Mouse (Mus musculus) neural tube, embryonic 14.5 days (tissue): ENCODE data around the gene Max. TPM values are rescaled to one million over a fixed set of nuclear protein-coding genes. Genes with fewer than 3 reads are reported as not detected.

Source experiments
- ATAC-seq: fragments of 200-750 bp; cut with Nextera tagmentation; 2 replicates; pipeline ENCODE4 v1.8.0; 2017; ENCODE audit warnings: low read depth, mild to moderate bottlenecking, moderate TSS enrichment, moderate library complexity
- H3K27ac ChIP-seq: fragments of 300-500 bp; sonication (generic); 2 replicates; pipeline ENCODE4 v1.5.1; 2014; ENCODE audit warnings: low read depth, mild to moderate bottlenecking, control low read depth, low read length, moderate library complexity, mixed read lengths
- H3K27me3 ChIP-seq: fragments of 300-500 bp; sonication (generic); 2 replicates; pipeline ENCODE4 v1.6.1; 2014; ENCODE audit warnings: low read length; ENCODE audit not compliant: control insufficient read depth, insufficient read depth
- H3K36me3 ChIP-seq: fragments of 300-500 bp; sonication (generic); 2 replicates; pipeline ENCODE4 v1.6.1; 2014; ENCODE audit warnings: low read length, mixed read lengths; ENCODE audit not compliant: control insufficient read depth, insufficient read depth
- H3K4me1 ChIP-seq: fragments of 300-500 bp; sonication (generic); 2 replicates; pipeline ENCODE4 v1.6.1; 2014; ENCODE audit warnings: low read length; ENCODE audit not compliant: control insufficient read depth, insufficient read depth
- H3K4me2 ChIP-seq: fragments of 300-500 bp; sonication (generic); 2 replicates; pipeline ENCODE4 v1.6.1; 2014; ENCODE audit warnings: mild to moderate bottlenecking, low read depth, low read length, control low read depth
- H3K4me3 ChIP-seq: fragments of 300-500 bp; sonication (generic); 2 replicates; pipeline ENCODE4 v1.5.1; 2014; ENCODE audit warnings: low read depth, low read length, control low read depth, mixed read lengths
- H3K9ac ChIP-seq: fragments of 300-500 bp; sonication (generic); replicated peaks from 2 replicates; pipeline ENCODE4 v1.6.1; 2014; ENCODE audit warnings: low read depth, mild to moderate bottlenecking, control low read depth, low read length, mixed read lengths
- H3K9me3 ChIP-seq: fragments of 300-500 bp; sonication (generic); 2 replicates; pipeline ENCODE4 v1.6.1; 2016; ENCODE audit warnings: low read length; ENCODE audit not compliant: control insufficient read depth
- WGBS: fragments of 180-500 bp; shearing (Covaris S2); extraction: QIAGEN DNeasy Blood & Tissue Kit; methylation state at CpG from one replicate; pipeline ENCODE4 v1.1.7; 2014; 5-methylcytosine and 5-hydroxymethylcytosine counted together
- polyA plus RNA-seq: library from polyadenylated mRNA; unstranded; fragments of >200 nt; fragmentation: Nextera tagmentation; extraction: Ambion mirVana; gene quantifications from 2 replicates; pipeline ENCODE4 v1.2.1, GENCODE M21; 2014

Max gene
- polyA plus RNA-seq, 1 experiment from 2014 or later, result 64.9 TPM

DNA sequence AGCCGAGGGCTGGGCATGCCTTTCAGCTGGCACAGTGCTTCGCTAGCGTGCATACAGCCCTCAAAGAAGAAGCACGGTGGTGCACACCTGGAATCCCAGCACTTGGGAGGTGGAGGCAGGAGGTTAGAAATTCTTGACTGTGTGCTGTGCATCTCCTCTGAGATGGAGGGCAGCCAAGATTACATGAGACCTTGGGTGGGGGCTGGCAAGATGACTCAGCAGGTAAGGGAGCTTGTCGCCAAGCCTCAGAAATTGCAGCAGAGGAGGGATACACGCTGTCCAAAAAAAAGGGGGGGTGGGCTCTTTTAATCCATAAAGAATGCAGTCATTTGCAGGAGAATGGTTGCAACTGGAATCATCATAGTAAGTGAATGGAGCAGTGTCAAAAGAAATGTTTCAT lies 43.9 kb downstream of the Max start:
- H3K9me3 ChIP-seq, result no peaks in the 10 kb centered on the region
- H3K36me3 ChIP-seq, result no peaks in the 10 kb centered on the region
- no peak overlapping the region for H3K4me3 ChIP-seq
- H3K27me3 ChIP-seq, result no peaks in the 10 kb centered on the region
- no peak for ATAC-seq
- H3K4me2 ChIP-seq, result no peak overlapping the region
- H3K9ac ChIP-seq, result no peak overlapping the region
- no peaks in the 10 kb centered on the region for H3K4me1 ChIP-seq
- no peak overlapping the region for H3K27ac ChIP-seq
- 83% methylated on average over 6 of the region's 6 CpGs for WGBS

DNA sequence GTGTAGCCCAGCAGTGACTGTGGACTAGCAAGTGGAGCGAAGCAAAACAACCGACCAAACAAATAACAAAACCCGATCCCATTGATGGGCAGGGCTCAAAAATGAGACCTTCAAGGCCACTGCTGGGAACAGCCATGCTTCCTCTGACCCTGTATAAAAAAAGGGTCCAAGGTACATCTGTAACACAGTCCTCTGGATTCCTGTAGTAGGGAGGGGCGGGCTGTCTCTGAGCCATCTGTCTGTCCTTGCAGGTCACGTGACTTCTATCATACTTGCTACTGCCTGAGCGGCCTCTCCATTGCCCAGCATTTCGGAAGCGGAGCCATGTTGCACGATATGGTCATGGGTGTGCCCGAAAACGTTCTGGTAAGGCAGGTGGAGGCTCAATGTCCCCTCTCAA lies 45.8 kb downstream of the Max start:
- Histone ChIP-seq H3K4me1 (no peaks in the 10 kb centered on the region), H3K27ac (no peak overlapping the region), H3K27me3 (no peaks in the 10 kb centered on the region), H3K4me2 (no peak overlapping the region), H3K9ac (no peak overlapping the region), H3K36me3 (no peaks in the 10 kb centered on the region), H3K4me3 (no peak overlapping the region), H3K9me3 (no peaks in the 10 kb centered on the region)
- ATAC-seq, result no peak
- 97% methylated on average over 11 of the region's 11 CpGs for WGBS

DNA sequence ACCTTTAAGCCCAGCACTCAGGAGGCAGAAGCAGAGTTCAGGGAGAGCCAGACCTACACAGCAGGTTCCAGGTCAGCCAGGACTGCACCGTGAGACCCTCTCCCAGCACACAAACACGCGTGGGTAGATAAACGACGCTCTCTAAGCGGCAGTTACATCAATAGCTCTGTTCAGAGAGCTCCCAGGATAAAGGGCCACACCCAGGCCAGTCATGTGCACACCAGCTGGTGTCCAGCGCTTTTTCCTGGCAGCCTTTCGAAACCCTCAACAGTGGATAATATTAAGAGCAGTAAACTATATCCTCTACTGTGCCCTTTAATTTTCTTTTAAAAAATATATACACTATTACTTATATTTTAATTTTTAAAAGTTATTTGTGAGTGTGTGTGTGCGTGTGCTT lies 49.8 kb downstream of the Max start:
- H3K4me3 ChIP-seq, result no peak overlapping the region
- no peaks in the 10 kb centered on the region for H3K4me1 ChIP-seq
- 69% methylated on average over 9 of the region's 9 CpGs for WGBS
- ATAC-seq, result no peak
- no peaks in the 10 kb centered on the region for H3K27me3 ChIP-seq
- H3K9me3 ChIP-seq, result no peaks in the 10 kb centered on the region
- H3K9ac ChIP-seq, result no peak overlapping the region
- no peaks in the 10 kb centered on the region for H3K36me3 ChIP-seq
- no peak overlapping the region for H3K27ac ChIP-seq
- H3K4me2 ChIP-seq, result no peak overlapping the region

DNA sequence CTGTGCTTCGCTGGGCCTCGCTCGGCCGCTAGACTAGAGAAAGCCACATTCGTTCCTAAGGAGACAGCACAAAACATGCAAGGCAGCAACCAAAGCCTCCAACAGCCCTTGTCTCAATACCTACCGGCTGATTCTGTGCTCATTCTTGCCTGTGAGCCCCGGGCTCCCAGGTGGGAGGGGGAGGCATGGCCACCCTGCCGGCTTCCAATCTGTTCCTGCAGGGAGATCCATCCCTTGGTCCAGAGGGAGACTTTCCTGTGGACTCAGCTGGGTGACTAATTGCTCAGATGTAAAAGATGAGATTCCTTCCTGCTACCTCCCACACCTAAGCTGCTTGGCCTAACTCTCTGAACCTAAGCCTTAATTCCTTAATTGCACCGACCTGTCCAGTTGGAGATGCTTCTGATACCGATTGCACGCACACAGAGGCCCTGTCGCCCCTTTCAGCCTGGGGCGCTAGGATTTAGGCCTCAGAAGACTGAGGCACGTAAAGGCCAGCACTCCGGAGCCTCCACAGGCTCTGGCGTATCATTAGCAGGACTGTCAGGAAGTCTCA lies 50.8 kb downstream of the Max start:
- ATAC-seq, result no peak
- H3K4me3 ChIP-seq, result no peak overlapping the region
- H3K36me3 ChIP-seq, result no peaks in the 10 kb centered on the region
- no peaks in the 10 kb centered on the region for H3K4me1 ChIP-seq
- H3K27ac ChIP-seq, result no peak overlapping the region
- H3K9me3 ChIP-seq, result no peaks in the 10 kb centered on the region
- WGBS, result 70% methylated on average over 16 of the region's 16 CpGs
- no peak overlapping the region for H3K4me2 ChIP-seq
- H3K9ac ChIP-seq, result no peak overlapping the region
- H3K27me3 ChIP-seq, result no peaks in the 10 kb centered on the region

DNA sequence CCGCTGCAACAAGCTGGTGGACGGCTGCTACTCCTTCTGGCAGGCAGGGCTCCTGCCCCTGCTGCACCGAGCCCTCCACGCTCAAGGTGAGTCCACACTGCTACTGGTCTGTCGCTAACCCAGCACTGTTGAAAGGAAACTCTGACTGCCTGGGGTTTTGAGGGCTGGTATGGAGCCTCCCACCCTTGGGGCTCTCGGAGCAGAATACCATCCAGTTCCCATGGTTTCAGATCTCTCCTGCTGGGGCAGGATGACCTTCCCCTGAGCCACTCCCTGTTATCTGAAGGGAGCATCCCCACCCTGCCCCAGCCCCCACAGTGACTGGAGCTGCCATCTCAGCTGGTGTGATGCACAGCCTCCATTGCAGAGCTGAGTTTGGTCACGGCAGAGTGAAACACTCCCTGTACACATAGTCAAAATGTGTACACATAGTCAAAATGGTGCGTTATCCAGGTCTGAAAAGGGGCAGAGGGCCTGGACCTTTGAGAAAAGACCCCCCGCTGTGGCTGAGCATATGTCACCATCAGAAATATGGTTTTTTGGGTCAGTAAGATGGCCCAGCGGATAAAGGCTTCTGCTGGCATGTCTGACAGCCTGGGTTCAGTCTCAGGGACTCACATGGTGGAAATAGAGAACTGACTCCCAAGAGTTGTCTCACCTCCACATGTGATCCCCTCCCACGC lies 51.6 kb downstream of the Max start:
- 77% methylated on average over 11 of the region's 11 CpGs for WGBS
- no peak overlapping the region for H3K27ac ChIP-seq
- no peak for ATAC-seq

DNA sequence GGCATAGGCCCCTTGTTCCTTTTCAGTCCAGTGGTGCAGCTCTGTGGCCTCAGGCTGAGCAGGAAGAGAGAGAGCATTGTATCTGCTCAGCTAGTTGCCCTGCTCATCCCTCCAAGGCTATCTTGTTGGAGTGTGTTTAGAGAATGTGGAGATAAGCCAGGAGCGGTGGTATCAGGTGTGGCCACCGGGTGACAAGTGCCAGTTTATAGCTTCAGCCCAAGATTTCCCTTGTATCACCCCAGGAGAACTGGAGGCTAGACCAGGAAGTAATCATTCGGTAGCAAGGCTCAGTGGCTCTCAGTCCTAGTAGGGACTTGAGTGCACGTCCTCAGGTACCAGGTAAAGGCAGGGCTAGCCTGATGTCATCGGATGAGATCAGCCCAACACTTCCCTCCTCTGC lies 52.8 kb downstream of the Max start:
- no peaks in the 10 kb centered on the region for H3K4me1 ChIP-seq
- no peak for ATAC-seq
- whole genome bisulfite sequencing, result 91% methylated on average over 5 of the region's 5 CpGs
- H3K27me3 ChIP-seq, result no peaks in the 10 kb centered on the region
- no peak overlapping the region for H3K27ac ChIP-seq
- no peak overlapping the region for H3K4me3 ChIP-seq
- H3K9ac ChIP-seq, result no peak overlapping the region
- no peaks in the 10 kb centered on the region for H3K36me3 ChIP-seq
- H3K4me2 ChIP-seq, result no peak overlapping the region
- H3K9me3 ChIP-seq, result no peaks in the 10 kb centered on the region

More for the DNA sequence above, 51.6 kb downstream of the Max start:
- Histone ChIP-seq H3K9ac (no peak overlapping the region), H3K27me3 (no peaks in the 10 kb centered on the region), H3K36me3 (no peaks in the 10 kb centered on the region), H3K9me3 (no peaks in the 10 kb centered on the region), H3K4me3 (no peak overlapping the region), H3K4me1 (no peaks in the 10 kb centered on the region), H3K4me2 (no peak overlapping the region)

DNA sequence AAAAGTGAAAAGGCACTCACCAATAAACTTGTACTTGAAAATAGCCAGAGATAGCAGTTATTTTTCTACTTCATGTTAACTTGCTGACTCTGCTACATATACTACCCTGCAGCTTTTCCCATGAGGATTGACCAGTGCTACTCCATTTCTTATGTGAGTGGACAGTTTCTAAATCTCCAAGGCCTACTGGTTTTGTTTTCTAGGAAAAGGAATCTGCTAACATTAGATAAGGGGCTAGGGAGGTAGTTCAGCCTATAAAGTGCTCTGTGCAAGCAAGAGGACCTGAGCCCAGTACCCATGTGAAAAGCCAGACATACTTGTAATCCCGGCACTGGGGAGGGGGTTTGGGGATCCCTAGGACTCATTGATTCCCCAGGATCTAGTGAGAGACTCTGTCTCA lies 55.7 kb downstream of the Max start:
- WGBS, result 94% methylated on average over 1 of the region's 1 CpGs
- no peak overlapping the region for H3K27ac ChIP-seq

DNA sequence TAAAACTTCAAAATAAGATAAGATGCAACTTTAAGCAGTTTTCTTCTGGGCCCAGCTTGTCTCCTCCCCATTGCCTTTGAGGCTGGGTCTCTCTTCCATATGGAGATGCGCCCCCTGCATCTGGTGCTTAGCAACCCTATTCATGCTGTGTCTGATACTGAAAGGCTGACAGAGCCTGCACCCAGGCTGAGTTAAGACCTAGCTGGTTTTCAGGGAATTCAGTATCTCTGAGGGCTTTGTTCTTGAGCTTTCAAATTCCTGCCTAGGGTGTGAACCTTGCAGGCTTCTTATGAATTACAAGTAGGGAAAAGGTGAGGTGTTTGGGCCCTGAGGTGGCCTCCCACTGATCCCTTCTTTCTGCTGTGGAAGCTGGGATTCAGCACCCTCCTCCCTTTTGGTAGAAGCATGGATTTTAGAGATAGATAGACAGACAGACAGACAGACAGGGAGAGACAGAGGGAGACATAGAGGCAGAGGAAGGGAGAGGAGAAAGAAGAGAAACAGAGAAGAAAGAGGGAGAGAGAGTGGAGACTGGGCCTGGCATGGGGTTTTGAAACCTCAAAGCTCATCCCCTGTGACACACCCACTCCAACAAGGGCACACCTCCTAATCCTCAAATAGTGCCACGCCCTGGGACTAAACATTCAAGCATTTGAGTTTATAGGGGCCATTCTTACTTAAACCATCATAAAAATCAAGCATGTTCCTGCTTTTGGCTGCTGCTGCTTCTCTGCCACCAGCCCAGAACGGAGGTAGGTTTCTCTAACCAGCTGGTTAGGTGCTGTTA lies 60.3 kb downstream of the Max start:
- Histone ChIP-seq H3K27ac (no peak overlapping the region), H3K4me3 (no peak overlapping the region), H3K4me1 (no peaks in the 10 kb centered on the region), H3K9ac (no peak overlapping the region), H3K36me3 (no peaks in the 10 kb centered on the region), H3K27me3 (no peaks in the 10 kb centered on the region), H3K9me3 (no peaks in the 10 kb centered on the region), H3K4me2 (no peak overlapping the region)
- WGBS, result 77% methylated on average over 3 of the region's 3 CpGs
- no peak for ATAC-seq

More for the DNA sequence above, 55.7 kb downstream of the Max start:
- Histone ChIP-seq H3K4me2 (no peak overlapping the region), H3K4me1 (no peaks in the 10 kb centered on the region), H3K36me3 (no peaks in the 10 kb centered on the region), H3K9ac (no peak overlapping the region), H3K9me3 (no peaks in the 10 kb centered on the region), H3K4me3 (no peak overlapping the region), H3K27me3 (no peaks in the 10 kb centered on the region)
- ATAC-seq, result no peak

DNA sequence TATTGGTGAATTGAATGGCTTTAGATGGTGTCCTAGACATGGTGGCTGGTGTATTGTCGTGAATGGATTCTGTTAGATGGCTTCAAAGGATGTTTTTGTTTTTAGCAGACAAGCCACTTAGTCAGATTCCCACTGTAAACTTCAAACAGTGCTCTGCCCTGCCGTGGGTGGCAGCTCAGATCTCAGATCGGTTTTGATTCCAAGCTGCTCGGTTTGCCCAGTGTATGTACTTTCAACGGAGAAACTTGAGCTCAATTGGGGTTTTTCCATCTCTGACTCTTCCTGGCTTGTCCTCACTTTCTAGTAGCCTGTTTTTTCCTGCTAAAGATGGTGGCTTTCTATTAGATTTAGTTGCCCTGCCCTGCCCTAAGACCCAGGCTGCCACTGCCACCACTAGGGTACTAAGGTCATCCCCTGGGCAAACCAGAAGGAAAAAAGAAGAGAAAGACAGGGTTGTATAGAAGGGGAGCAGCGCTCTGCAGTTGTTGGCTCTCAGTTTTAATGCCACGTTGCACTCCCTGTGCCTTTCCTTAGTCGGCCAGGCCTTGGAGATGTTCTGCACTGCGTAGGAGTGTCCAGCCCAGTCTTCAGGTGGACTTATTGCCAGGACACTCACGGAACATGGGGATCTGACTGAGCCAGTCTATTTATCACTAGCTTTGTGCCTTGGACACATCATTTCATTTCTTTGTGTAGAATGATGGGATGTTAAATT lies 62.6 kb downstream of the Max start:
- 92% methylated on average over 10 of the region's 10 CpGs for WGBS
- no peaks in the 10 kb centered on the region for H3K36me3 ChIP-seq
- ATAC-seq, result no peak
- H3K4me1 ChIP-seq, result no peaks in the 10 kb centered on the region
- H3K4me3 ChIP-seq, result no peak overlapping the region
- no peak overlapping the region for H3K27ac ChIP-seq
- no peak overlapping the region for H3K4me2 ChIP-seq
- H3K9me3 ChIP-seq, result no peaks in the 10 kb centered on the region
- no peaks in the 10 kb centered on the region for H3K27me3 ChIP-seq
- H3K9ac ChIP-seq, result no peak overlapping the region
